Mouse (Mus musculus) thymus, postnatal 4 days (tissue): ENCODE data around the gene Gm10153.

ENCODE experiments used
- DNase-seq: peaks from one replicate; pipeline ENCODE4 v3.0.0; 2021

Gene Gm10153

DNA sequence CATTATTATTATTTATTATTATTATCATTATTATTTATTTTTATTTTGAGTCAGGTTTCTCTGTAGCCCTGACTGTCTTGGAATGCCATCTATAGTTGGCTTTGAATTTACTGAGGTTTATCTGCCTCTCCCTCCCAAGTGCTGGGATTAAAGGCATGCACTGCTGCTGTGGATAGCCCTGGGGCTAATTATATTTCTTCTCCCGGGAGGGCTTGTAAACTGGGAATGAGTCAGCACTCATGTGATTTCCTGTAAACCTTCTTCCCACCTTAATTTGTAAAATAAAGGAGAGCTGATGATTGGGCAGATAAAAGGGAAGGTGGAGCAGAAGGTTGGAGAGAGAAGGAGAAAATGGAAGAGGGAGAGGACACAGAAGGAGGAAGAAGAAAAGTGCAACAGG is 49.5 kb downstream of the Gm10153 start:
- DNase-seq = no peak
